Mouse (Mus musculus): ENCODE measurements around the gene Fbxl18.

DNA sequence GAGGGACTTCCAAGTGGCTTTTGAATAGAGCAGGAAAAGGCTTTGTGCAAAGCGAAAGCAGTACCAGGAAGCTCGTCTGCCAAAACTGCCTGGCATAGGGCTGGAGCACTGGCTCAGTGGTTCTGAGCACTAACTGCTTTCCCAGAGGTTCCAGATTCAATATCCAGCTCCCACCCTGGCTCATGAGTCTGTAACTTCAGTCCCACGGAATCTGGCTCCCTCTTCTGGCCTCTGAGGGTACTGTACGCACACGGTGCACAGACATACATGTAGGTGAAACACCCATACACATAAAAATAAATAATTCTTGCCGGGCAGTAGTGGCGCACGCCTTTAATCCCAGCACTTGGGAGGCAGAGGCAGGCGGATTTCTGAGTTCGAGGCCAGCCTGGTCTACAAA is 40.3 kb downstream of the Fbxl18 start:
- TF ChIP-seq CTCF (IDR thresholded peaks at IDR 0.05; ENCODE audit: extremely low read depth, insufficient read length, insufficient replicate concordance, low read depth, low read length) = peak; percentile 63; the same call in 1 of the 2 replicates
- no peak for TF ChIP-seq POLR2A (IDR thresholded peaks at IDR 0.05; ENCODE audit: low read depth, low read length)
